Mouse (Mus musculus): ENCODE data around the gene Grm3. TPM values are rescaled to one million over a fixed set of nuclear protein-coding genes. Genes with fewer than 3 reads are reported as not detected.

Gene Grm3
- total and polyA plus RNA-seq, 3 experiments = not detected

- Histone ChIP-seq H3K36me3 (replicated peaks in 1 of 2; ENCODE audit: control insufficient read depth in 1 of 2, insufficient read depth in 1 of 2, low read length in 1 of 2) (no peaks in the 10 kb centered on the region), H3K4me2 (ENCODE audit: insufficient read depth, low read depth, poor library complexity, severe bottlenecking) (no peak overlapping the region), H3K27ac (ENCODE audit: insufficient read depth, low read depth) (no peak overlapping the region), H3K79me2 (replicated peaks; ENCODE audit: control insufficient read depth, extremely low read depth, insufficient read depth, poor library complexity, severe bottlenecking) (no peaks in the 10 kb centered on the region), H3K4me3 (replicated peaks in 1 of 3; ENCODE audit: low read depth in 2 of 3, low read length in 2 of 3, poor library complexity in 1 of 3) (no peak overlapping the region), H3K9ac (ENCODE audit: insufficient read depth, low read depth) (no peak overlapping the region), H3K27me3 (replicated peaks) (no peaks in the 10 kb centered on the region), H3K9me3 (replicated peaks; ENCODE audit: low read length) (no peaks in the 10 kb centered on the region), H3K4me1 (ENCODE audit: control insufficient read depth in 1 of 2, insufficient read depth in 2 of 2) (no peaks in the 10 kb centered on the region)
- DNase-seq (ENCODE audit: extremely low read depth) = no peak
- dilution Hi-C loops (cut with MboI; ENCODE audit: extremely low pct_ligation_motif_present, extremely low pct_unique_long_range_greater_than_20kb, low sequenced_read_pairs) = no loop called here
- TF ChIP-seq ZC3H11A (IDR thresholded peaks at IDR 0.05; ENCODE audit: low read depth, low read length) (no peak), NELFE (IDR thresholded peaks at IDR 0.05; ENCODE audit: low read depth, low read length) (no peak), E2F4 (IDR thresholded peaks at IDR 0.05; ENCODE audit: insufficient replicate concordance, low read depth, low read length) (no peak), BHLHE40 (IDR thresholded peaks at IDR 0.05; ENCODE audit: low read depth, low read length) (no peak), SMC3 (IDR thresholded peaks at IDR 0.05; ENCODE audit: low read depth, low read length) (no peak), KAT2A (IDR thresholded peaks at IDR 0.05; ENCODE audit: insufficient replicate concordance, low read length) (no peak), SIN3A (IDR thresholded peaks at IDR 0.05; ENCODE audit: low read length) (no peak), IRF4 (IDR thresholded peaks at IDR 0.05; ENCODE audit: low read depth, low read length) (no peak), MAX (IDR thresholded peaks at IDR 0.05; ENCODE audit: low read length) (no peak), JUND (conservative IDR thresholded peaks at IDR 0.05; ENCODE audit: low read depth, low read length) (no peak), MAZ (IDR thresholded peaks at IDR 0.05; ENCODE audit: low read depth, low read length) (no peak), MEF2A (IDR thresholded peaks at IDR 0.05; ENCODE audit: borderline replicate concordance, low read depth, low read length) (no peak), JUN (IDR thresholded peaks at IDR 0.05; ENCODE audit: insufficient read depth, low read depth, low read length) (no peak), CHD1 (IDR thresholded peaks at IDR 0.05; ENCODE audit: low read depth, low read length) (no peak), TBP (conservative IDR thresholded peaks at IDR 0.05; ENCODE audit: low read depth, low read length) (no peak), NRF1 (IDR thresholded peaks at IDR 0.05; ENCODE audit: low read depth, low read length) (no peak), ZNF384 (IDR thresholded peaks at IDR 0.05; ENCODE audit: low read depth, low read length) (no peak), TCF12 (IDR thresholded peaks at IDR 0.05; ENCODE audit: low read depth, low read length) (no peak), POLR2A (IDR thresholded peaks at IDR 0.05; ENCODE audit: low read depth, low read length) (no peak)
- in situ Hi-C loops (cut with MboI; ENCODE audit: low pct_ligation_motif_present, low pct_unique_long_range_greater_than_20kb, low sequenced_read_pairs) = no loop called here
These were observed 227.7 kb downstream of the Grm3 start for GRCm38 (mm10) chr5:9497235-9497634.

- no peaks in the 10 kb centered on the region for H3K4me1 ChIP-seq (ENCODE audit: control insufficient read depth in 1 of 2, insufficient read depth in 2 of 2)
- no peaks in the 10 kb centered on the region for H3K36me3 ChIP-seq (replicated peaks in 1 of 2; ENCODE audit: control insufficient read depth in 1 of 2, insufficient read depth in 1 of 2, low read length in 1 of 2)
- no peak for DNase-seq (ENCODE audit: extremely low read depth)
- TF ChIP-seq PAX5 (IDR thresholded peaks at IDR 0.05; ENCODE audit: low read length) (no peak), CTCF (conservative IDR thresholded peaks at IDR 0.05 in 1 of 2, IDR thresholded peaks at IDR 0.05 in 1 of 2; ENCODE audit: low read depth in 2 of 2, low read length in 2 of 2) (no peak), SMC3 (IDR thresholded peaks at IDR 0.05; ENCODE audit: low read depth, low read length) (no peak), ZC3H11A (IDR thresholded peaks at IDR 0.05; ENCODE audit: low read depth, low read length) (no peak), RAD21 (IDR thresholded peaks at IDR 0.05; ENCODE audit: low read depth, low read length) (no peak), IRF4 (IDR thresholded peaks at IDR 0.05; ENCODE audit: low read depth, low read length) (no peak), NRF1 (IDR thresholded peaks at IDR 0.05; ENCODE audit: low read depth, low read length) (no peak), USF1 (IDR thresholded peaks at IDR 0.05; ENCODE audit: low read depth, low read length) (no peak), ZMIZ1 (IDR thresholded peaks at IDR 0.05; ENCODE audit: low read depth, low read length) (no peak), KAT2A (IDR thresholded peaks at IDR 0.05; ENCODE audit: insufficient replicate concordance, low read length) (no peak), BHLHE40 (IDR thresholded peaks at IDR 0.05; ENCODE audit: low read depth, low read length) (no peak), UBTF (IDR thresholded peaks at IDR 0.05; ENCODE audit: low read depth, low read length) (no peak), MAFK (IDR thresholded peaks at IDR 0.05; ENCODE audit: insufficient replicate concordance, low read length) (no peak), MEF2A (IDR thresholded peaks at IDR 0.05; ENCODE audit: borderline replicate concordance, low read depth, low read length) (no peak), POLR2AphosphoS2 (IDR thresholded peaks at IDR 0.05; ENCODE audit: low read depth, low read length) (no peak), SIN3A (IDR thresholded peaks at IDR 0.05; ENCODE audit: low read length) (no peak)
- H3K4me3 ChIP-seq (replicated peaks in 1 of 3; ENCODE audit: low read depth in 2 of 3, low read length in 2 of 3, poor library complexity in 1 of 3) = no peak overlapping the region
- no peak overlapping the region for H3K4me2 ChIP-seq (ENCODE audit: insufficient read depth, low read depth, poor library complexity, severe bottlenecking)
- no peaks in the 10 kb centered on the region for H3K79me2 ChIP-seq (replicated peaks; ENCODE audit: control insufficient read depth, extremely low read depth, insufficient read depth, poor library complexity, severe bottlenecking)
- no peak overlapping the region for H3K9ac ChIP-seq (ENCODE audit: insufficient read depth, low read depth)
- H3K9me3 ChIP-seq (replicated peaks; ENCODE audit: low read length) = no peaks in the 10 kb centered on the region
- in situ Hi-C loops (cut with MboI; ENCODE audit: low pct_ligation_motif_present, low pct_unique_long_range_greater_than_20kb, low sequenced_read_pairs) (no loop called here), dilution Hi-C loops (cut with MboI; ENCODE audit: extremely low pct_ligation_motif_present, extremely low pct_unique_long_range_greater_than_20kb, low sequenced_read_pairs) (no loop called here)
- H3K27ac ChIP-seq (ENCODE audit: insufficient read depth, low read depth) = no peak overlapping the region
- no peaks in the 10 kb centered on the region for H3K27me3 ChIP-seq (replicated peaks)
These were observed 229.5 kb downstream of the Grm3 start for GRCm38 (mm10) chr5:9495456-9495855.
